Mouse (Mus musculus) heart, postnatal 10 days (tissue): ENCODE measurements at regions not wholly inside any gene's neighbourhood (a gene's known extent, or its start where the extent isn't known, plus 50 kb on each side); places are given as distances from the start of the nearest gene placed in this dataset.

ENCODE experiments used
- DNase-seq, 2 experiments: peaks; one replicate each; pipeline ENCODE4 v3.0.0; 2021
- intact Hi-C: fragments of 180-260 bp; cut with DNase I; formaldehyde crosslinking; loops from one replicate; pipeline ENCODE4 v1.15.1; 2025

GRCm38 (mm10) chr15:58718282-58718681 lies 170.8 kb upstream of the Gm49356 start:
- intact Hi-C loops: no loop called here

GRCm38 (mm10) chr15:58719410-58719809 lies 169.7 kb upstream of the Gm49356 start:
- no peak for DNase-seq
- intact Hi-C loops: no loop called here

More at GRCm38 (mm10) chr15:58718282-58718681, 170.8 kb upstream of the Gm49356 start:
- DNase-seq: no peak

GRCm38 (mm10) chr15:58727041-58727440 lies 162.1 kb upstream of the Gm49356 start:
- no peak for DNase-seq
- intact Hi-C loops: no loop called here

GRCm38 (mm10) chr15:58728264-58728663 lies 160.8 kb upstream of the Gm49356 start:
- no peak for DNase-seq
- intact Hi-C loops: no loop called here

GRCm38 (mm10) chr15:58730861-58731260 lies 158.2 kb upstream of the Gm49356 start:
- intact Hi-C loops: no loop called here
- DNase-seq: no peak

- intact Hi-C loops: no loop called here
- DNase-seq: no peak
Observed at GRCm38 (mm10) chr15:58731346-58731745, 157.8 kb upstream of the Gm49356 start.

GRCm38 (mm10) chr15:58731952-58732642 lies 157.0 kb upstream of the Gm49356 start:
- intact Hi-C loops: no loop called here

More at GRCm38 (mm10) chr15:58731952-58732642, 157.0 kb upstream of the Gm49356 start:
- DNase-seq: peak in 1 of 2 experiments; percentile 18
